Mouse (Mus musculus): ENCODE data around the gene Gm10974. TPM values are rescaled to one million over a fixed set of nuclear protein-coding genes. Genes with fewer than 3 reads are reported as not detected.
A peak's percentile ranks its signal among the peaks of the same experiment; 100 is the strongest.

Gene Gm10974
- polyA plus RNA-seq, 1 experiment from 2014 or later: not detected

DNA sequence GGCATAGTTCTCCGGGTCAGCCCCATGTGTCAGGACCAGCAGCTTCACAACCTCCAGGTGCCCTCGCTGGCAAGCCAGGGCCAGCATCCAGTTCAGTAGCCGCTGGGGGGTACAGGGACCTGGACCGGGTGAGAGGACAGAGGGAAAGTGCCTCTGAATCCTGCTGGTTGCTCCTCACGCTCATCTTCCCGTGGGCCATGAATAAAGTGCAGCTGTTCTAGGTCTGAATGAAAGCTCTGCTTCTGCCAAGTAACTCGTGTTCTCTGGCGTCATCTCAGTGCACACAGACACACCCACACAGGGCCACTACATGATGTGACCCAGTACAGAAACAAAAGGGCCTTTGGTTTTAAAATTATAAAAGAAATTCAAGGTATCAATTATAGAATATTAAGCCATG lies 33.4 kb upstream of the Gm10974 start:
- Histone ChIP-seq H3K27me3 (ENCODE audit: control insufficient read depth, insufficient read depth, low read length) (no peaks in the 10 kb centered on the region), H3K36me3 (ENCODE audit: control insufficient read depth, insufficient read depth, low read length) (0 out of 2 replicates have a peak, but pooled peaks cover 10% of the 10 kb centered on the region), H3K4me3 (ENCODE audit: control insufficient read depth in 1 of 2, insufficient read depth in 1 of 2, low read depth in 1 of 2, low read length in 2 of 2) (no peak overlapping the region), H3K9me3 (ENCODE audit: control insufficient read depth, low read length) (0 out of 2 replicates have a peak, but pooled peaks cover 4% of the 10 kb centered on the region), H3K27ac (replicated peaks in 1 of 2; ENCODE audit: control insufficient read depth in 1 of 2, insufficient read depth in 1 of 2, low read depth in 2 of 2, low read length in 2 of 2) (no peak overlapping the region), H3K4me2 (ENCODE audit: low read length) (no peak overlapping the region), H3K4me1 (ENCODE audit: control insufficient read depth in 2 of 2, insufficient read depth in 2 of 2, low read length in 2 of 2) (no peaks in the 10 kb centered on the region), H3K9ac (ENCODE audit: low read length) (no peak overlapping the region)
- no peak for ATAC-seq (ENCODE audit: insufficient number of reproducible peaks, insufficient read depth, low FRiP score, low read depth)
- 85% methylated on average over 8 of the region's 8 CpGs for WGBS

DNA sequence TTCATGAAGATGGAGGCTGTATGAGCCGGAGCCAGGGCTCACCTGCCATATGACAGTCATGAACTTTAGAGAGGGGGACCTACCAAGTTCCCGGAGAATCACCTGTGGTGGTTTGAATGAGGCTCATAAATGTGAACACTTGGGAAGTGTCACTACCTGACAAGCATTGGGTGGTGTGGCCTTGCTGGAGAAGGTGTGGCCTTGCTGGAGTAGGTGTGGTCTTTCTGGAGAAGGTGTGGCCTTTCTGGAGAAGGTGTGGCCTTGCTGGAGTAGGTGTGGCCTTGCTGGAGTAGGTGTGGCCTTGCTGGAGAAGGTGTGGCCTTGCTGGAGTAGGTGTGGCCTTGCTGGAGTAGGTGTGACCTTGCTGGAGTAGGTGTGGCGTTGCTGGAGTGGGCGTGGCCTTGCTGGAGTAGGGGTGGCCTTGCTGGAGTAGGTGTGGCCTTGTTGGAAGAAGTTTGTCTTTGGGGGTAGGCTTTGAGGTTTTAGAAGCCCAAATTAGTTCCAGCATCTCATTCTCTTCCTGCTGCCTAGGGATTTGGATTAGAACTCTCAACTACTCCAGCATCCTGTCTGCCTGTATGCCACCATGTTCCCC lies 31.7 kb upstream of the Gm10974 start:
- no peaks in the 10 kb centered on the region for H3K27me3 ChIP-seq (ENCODE audit: control insufficient read depth, insufficient read depth, low read length)
- no peaks in the 10 kb centered on the region; a peak in 1 of 4 replicates for H3K4me1 ChIP-seq (ENCODE audit: control insufficient read depth in 2 of 2, insufficient read depth in 2 of 2, low read length in 2 of 2)
- H3K9me3 ChIP-seq (ENCODE audit: control insufficient read depth, low read length): 0 out of 2 replicates have a peak, but pooled peaks cover 4% of the 10 kb centered on the region
- H3K4me3 ChIP-seq (ENCODE audit: control insufficient read depth in 1 of 2, insufficient read depth in 1 of 2, low read depth in 1 of 2, low read length in 2 of 2): no peak overlapping the region
- no peak for ATAC-seq (ENCODE audit: insufficient number of reproducible peaks, insufficient read depth, low FRiP score, low read depth)
- H3K9ac ChIP-seq (ENCODE audit: low read length): no peak overlapping the region
- H3K27ac ChIP-seq (replicated peaks in 1 of 2; ENCODE audit: control insufficient read depth in 1 of 2, insufficient read depth in 1 of 2, low read depth in 2 of 2, low read length in 2 of 2): no peak overlapping the region
- no peak overlapping the region for H3K4me2 ChIP-seq (ENCODE audit: low read length)
- H3K36me3 ChIP-seq (ENCODE audit: control insufficient read depth, insufficient read depth, low read length): 0 out of 2 replicates have a peak, but pooled peaks cover 10% of the 10 kb centered on the region
- 74% methylated on average over 4 of the region's 4 CpGs for WGBS

DNA sequence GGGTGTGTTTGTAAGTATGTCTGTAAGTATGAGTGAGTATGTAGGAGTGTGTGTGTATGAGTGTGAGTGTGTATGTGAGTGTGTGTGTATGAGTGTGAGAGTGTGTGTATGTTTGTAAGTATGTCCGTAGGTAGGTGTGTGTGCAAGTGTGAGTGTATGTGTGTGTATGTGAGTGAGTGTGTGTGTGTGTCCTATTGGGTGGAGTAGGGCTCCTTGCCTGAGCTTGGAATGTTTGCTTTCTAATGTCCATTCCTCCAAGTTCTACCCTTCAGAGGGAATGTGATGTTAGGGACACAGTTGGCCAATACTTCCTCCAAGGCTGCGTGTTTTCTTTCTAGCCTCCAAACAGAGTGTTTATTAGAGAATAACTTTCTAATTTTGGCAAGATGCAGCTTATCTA lies 28.8 kb upstream of the Gm10974 start:
- Histone ChIP-seq H3K27me3 (ENCODE audit: control insufficient read depth, insufficient read depth, low read length) (no peaks in the 10 kb centered on the region), H3K4me3 (ENCODE audit: control insufficient read depth in 1 of 2, insufficient read depth in 1 of 2, low read depth in 1 of 2, low read length in 2 of 2) (no peak overlapping the region), H3K27ac (replicated peaks in 1 of 2; ENCODE audit: control insufficient read depth in 1 of 2, insufficient read depth in 1 of 2, low read depth in 2 of 2, low read length in 2 of 2) (no peak overlapping the region), H3K9ac (ENCODE audit: low read length) (no peak overlapping the region), H3K9me3 (ENCODE audit: control insufficient read depth, low read length) (0 out of 2 replicates have a peak, but pooled peaks cover 4% of the 10 kb centered on the region), H3K4me2 (ENCODE audit: low read length) (no peak overlapping the region), H3K36me3 (ENCODE audit: control insufficient read depth, insufficient read depth, low read length) (0 out of 2 replicates have a peak, but pooled peaks cover 6% of the 10 kb centered on the region), H3K4me1 (ENCODE audit: control insufficient read depth in 2 of 2, insufficient read depth in 2 of 2, low read length in 2 of 2) (peaks cover 7 to 12% of the 10 kb centered on the region in 2 experiments; a peak in 3 of 4 replicates)
- 86% methylated on average over 2 of the region's 2 CpGs for WGBS
- ATAC-seq (ENCODE audit: insufficient number of reproducible peaks, insufficient read depth, low FRiP score, low read depth): no peak

DNA sequence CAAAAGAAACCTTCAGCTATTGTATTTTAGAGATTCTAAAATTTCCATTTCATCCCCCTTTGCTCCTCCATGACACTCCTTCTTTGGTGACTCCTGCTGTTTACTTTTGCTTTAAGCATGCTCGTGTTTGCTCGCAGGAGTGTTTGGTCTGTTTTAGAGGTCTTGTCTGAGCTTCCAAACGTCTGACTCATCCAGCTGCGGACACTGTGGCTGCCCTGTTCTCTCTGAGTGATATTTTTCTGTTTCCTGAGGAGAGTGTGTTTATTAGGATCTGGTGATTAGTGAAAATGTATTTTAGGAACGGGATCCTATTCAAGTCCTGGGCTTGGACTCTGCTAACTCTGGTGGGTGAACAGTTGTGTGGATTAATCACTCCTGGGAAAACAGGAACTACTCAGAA lies 26.1 kb upstream of the Gm10974 start:
- Histone ChIP-seq H3K4me3 (ENCODE audit: control insufficient read depth in 1 of 2, insufficient read depth in 1 of 2, low read depth in 1 of 2, low read length in 2 of 2) (no peak overlapping the region), H3K27me3 (ENCODE audit: control insufficient read depth, insufficient read depth, low read length) (no peaks in the 10 kb centered on the region), H3K9ac (ENCODE audit: low read length) (no peak overlapping the region), H3K9me3 (ENCODE audit: control insufficient read depth, low read length) (no peaks in the 10 kb centered on the region), H3K4me2 (ENCODE audit: low read length) (peak overlapping the region; percentile 30), H3K27ac (replicated peaks in 1 of 2; ENCODE audit: control insufficient read depth in 1 of 2, insufficient read depth in 1 of 2, low read depth in 2 of 2, low read length in 2 of 2) (peak overlapping the region in 1 of 2 experiments; percentile 49; a peak in 2 of 4 replicates), H3K4me1 (ENCODE audit: control insufficient read depth in 2 of 2, insufficient read depth in 2 of 2, low read length in 2 of 2) (peaks cover 7 to 12% of the 10 kb centered on the region in 2 experiments; a peak in 3 of 4 replicates), H3K36me3 (ENCODE audit: control insufficient read depth, insufficient read depth, low read length) (no peaks in the 10 kb centered on the region)
- 10% methylated on average over 5 of the region's 5 CpGs for WGBS
- no peak for ATAC-seq (ENCODE audit: insufficient number of reproducible peaks, insufficient read depth, low FRiP score, low read depth)

DNA sequence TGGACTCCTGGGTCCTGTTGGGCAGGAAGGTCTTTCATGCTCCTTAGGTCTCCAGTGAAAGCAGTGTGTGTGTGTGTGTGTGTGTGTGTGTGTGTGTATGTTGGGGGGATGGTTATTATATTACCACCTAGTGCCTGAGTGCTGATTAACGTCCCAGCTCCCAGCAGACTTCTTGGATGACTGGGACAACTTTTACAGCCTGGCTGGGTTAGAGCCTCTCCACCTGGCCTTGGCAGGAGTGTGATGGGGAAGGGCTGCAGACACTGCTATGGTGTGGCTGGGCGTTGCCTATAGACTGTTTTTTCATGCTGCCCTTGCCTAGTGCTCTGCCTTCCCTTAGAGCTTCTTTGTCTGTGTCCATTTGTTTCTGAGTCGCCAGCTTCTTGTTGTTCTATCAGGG lies 25.7 kb upstream of the Gm10974 start:
- no peak for ATAC-seq (ENCODE audit: insufficient number of reproducible peaks, insufficient read depth, low FRiP score, low read depth)
- Histone ChIP-seq H3K4me1 (ENCODE audit: control insufficient read depth in 2 of 2, insufficient read depth in 2 of 2, low read length in 2 of 2) (peaks cover 7 to 12% of the 10 kb centered on the region in 2 experiments; a peak in 3 of 4 replicates), H3K9ac (ENCODE audit: low read length) (no peak overlapping the region; the same call in 1 of the 2 replicates), H3K36me3 (ENCODE audit: control insufficient read depth, insufficient read depth, low read length) (no peaks in the 10 kb centered on the region), H3K9me3 (ENCODE audit: control insufficient read depth, low read length) (no peaks in the 10 kb centered on the region), H3K4me3 (ENCODE audit: control insufficient read depth in 1 of 2, insufficient read depth in 1 of 2, low read depth in 1 of 2, low read length in 2 of 2) (no peak overlapping the region), H3K27me3 (ENCODE audit: control insufficient read depth, insufficient read depth, low read length) (no peaks in the 10 kb centered on the region), H3K4me2 (ENCODE audit: low read length) (peak overlapping the region; percentile 30), H3K27ac (replicated peaks in 1 of 2; ENCODE audit: control insufficient read depth in 1 of 2, insufficient read depth in 1 of 2, low read depth in 2 of 2, low read length in 2 of 2) (peak overlapping the region; percentile 15 to 49; a peak in 3 of 4 replicates)
- 36% methylated on average over 3 of the region's 3 CpGs for WGBS

DNA sequence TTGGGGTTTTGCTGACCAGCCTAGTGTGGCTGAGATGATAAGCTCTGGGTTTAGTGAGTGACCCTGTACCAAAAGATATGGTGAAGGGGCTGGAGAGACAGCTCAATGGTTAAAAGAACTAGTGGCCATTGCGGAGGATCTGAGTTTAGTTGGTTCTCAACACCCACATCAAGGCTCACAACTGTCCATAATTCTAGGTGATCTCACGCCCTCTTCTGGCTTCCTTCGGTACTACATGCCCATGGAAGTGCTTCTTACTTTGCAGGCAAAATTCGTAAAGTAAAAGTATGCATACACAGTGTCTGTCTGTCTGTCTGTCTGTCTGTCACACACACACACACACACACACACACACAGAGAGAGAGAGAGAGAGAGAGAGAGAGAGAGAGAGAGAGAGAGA lies 23.4 kb upstream of the Gm10974 start:
- WGBS: 41% methylated on average over 4 of the region's 4 CpGs
- H3K4me2 ChIP-seq (ENCODE audit: low read length): no peak overlapping the region
- no peak overlapping the region for H3K9ac ChIP-seq (ENCODE audit: low read length)
- no peak overlapping the region for H3K27ac ChIP-seq (replicated peaks in 1 of 2; ENCODE audit: control insufficient read depth in 1 of 2, insufficient read depth in 1 of 2, low read depth in 2 of 2, low read length in 2 of 2)
- H3K27me3 ChIP-seq (ENCODE audit: control insufficient read depth, insufficient read depth, low read length): no peaks in the 10 kb centered on the region
- no peaks in the 10 kb centered on the region for H3K9me3 ChIP-seq (ENCODE audit: control insufficient read depth, low read length)
- no peak for ATAC-seq (ENCODE audit: insufficient number of reproducible peaks, insufficient read depth, low FRiP score, low read depth)
- peaks cover 7 to 12% of the 10 kb centered on the region in 2 experiments; a peak in 3 of 4 replicates for H3K4me1 ChIP-seq (ENCODE audit: control insufficient read depth in 2 of 2, insufficient read depth in 2 of 2, low read length in 2 of 2)
- H3K4me3 ChIP-seq (ENCODE audit: control insufficient read depth in 1 of 2, insufficient read depth in 1 of 2, low read depth in 1 of 2, low read length in 2 of 2): no peak overlapping the region
- no peaks in the 10 kb centered on the region for H3K36me3 ChIP-seq (ENCODE audit: control insufficient read depth, insufficient read depth, low read length)

DNA sequence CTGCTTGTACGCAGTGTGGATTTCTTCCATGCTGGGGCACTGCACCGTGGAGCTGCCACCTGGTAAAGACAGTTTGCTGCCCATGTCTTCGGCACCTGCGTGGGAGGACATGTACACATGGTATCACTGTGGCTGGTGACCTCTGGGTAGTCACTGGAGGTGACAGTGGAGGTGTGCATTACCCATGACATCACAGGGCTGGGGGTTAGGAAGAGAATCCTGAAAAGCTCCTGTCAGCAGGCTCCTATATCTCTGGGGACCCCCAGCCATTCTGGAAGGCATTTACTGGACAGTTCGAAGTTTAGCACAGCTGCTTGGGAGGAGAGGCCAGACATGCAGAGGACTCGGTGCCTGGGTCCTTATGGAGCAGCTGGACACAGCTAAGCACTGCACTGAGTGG lies 22.9 kb upstream of the Gm10974 start:
- Histone ChIP-seq H3K9me3 (ENCODE audit: control insufficient read depth, low read length) (no peaks in the 10 kb centered on the region), H3K27ac (replicated peaks in 1 of 2; ENCODE audit: control insufficient read depth in 1 of 2, insufficient read depth in 1 of 2, low read depth in 2 of 2, low read length in 2 of 2) (no peak overlapping the region), H3K9ac (ENCODE audit: low read length) (no peak overlapping the region), H3K36me3 (ENCODE audit: control insufficient read depth, insufficient read depth, low read length) (no peaks in the 10 kb centered on the region), H3K4me2 (ENCODE audit: low read length) (no peak overlapping the region), H3K4me3 (ENCODE audit: control insufficient read depth in 1 of 2, insufficient read depth in 1 of 2, low read depth in 1 of 2, low read length in 2 of 2) (no peak overlapping the region), H3K27me3 (ENCODE audit: control insufficient read depth, insufficient read depth, low read length) (no peaks in the 10 kb centered on the region), H3K4me1 (ENCODE audit: control insufficient read depth in 2 of 2, insufficient read depth in 2 of 2, low read length in 2 of 2) (peaks cover 7 to 12% of the 10 kb centered on the region in 2 experiments; a peak in 3 of 4 replicates)
- no peak for ATAC-seq (ENCODE audit: insufficient number of reproducible peaks, insufficient read depth, low FRiP score, low read depth)
- WGBS: 73% methylated on average over 6 of the region's 6 CpGs

DNA sequence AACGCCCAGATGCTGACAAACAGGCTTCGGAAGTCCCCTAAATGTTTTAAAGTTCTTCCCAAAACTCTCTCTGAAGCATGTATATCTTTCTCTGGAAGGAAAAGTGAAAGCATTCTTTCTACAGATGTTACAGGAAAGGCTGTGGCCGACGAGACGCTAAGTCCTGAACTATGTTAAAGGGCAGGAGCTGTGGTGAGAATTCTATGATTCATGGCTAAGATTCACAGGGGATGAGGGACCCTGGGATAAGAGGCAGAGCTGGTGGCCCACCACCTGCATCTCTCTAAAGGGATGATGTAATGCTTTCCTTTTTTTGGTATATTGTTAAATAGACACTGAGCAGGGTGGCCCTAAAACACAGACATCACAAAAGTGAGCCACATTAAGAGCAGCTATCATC lies 22.4 kb upstream of the Gm10974 start:
- ATAC-seq (ENCODE audit: insufficient number of reproducible peaks, insufficient read depth, low FRiP score, low read depth): no peak
- no peak overlapping the region for H3K9ac ChIP-seq (ENCODE audit: low read length)
- 71% methylated on average over 5 of the region's 5 CpGs for WGBS
- no peak overlapping the region for H3K4me3 ChIP-seq (ENCODE audit: control insufficient read depth in 1 of 2, insufficient read depth in 1 of 2, low read depth in 1 of 2, low read length in 2 of 2)
- H3K27me3 ChIP-seq (ENCODE audit: control insufficient read depth, insufficient read depth, low read length): no peaks in the 10 kb centered on the region
- peaks cover 7 to 12% of the 10 kb centered on the region in 2 experiments; a peak in 3 of 4 replicates for H3K4me1 ChIP-seq (ENCODE audit: control insufficient read depth in 2 of 2, insufficient read depth in 2 of 2, low read length in 2 of 2)
- no peaks in the 10 kb centered on the region for H3K9me3 ChIP-seq (ENCODE audit: control insufficient read depth, low read length)
- H3K27ac ChIP-seq (replicated peaks in 1 of 2; ENCODE audit: control insufficient read depth in 1 of 2, insufficient read depth in 1 of 2, low read depth in 2 of 2, low read length in 2 of 2): no peak overlapping the region
- H3K36me3 ChIP-seq (ENCODE audit: control insufficient read depth, insufficient read depth, low read length): no peaks in the 10 kb centered on the region
- H3K4me2 ChIP-seq (ENCODE audit: low read length): no peak overlapping the region
